Mouse (Mus musculus) lung, embryonic 16.5 days (tissue): ENCODE measurements around the gene Sart3. TPM values are rescaled to one million over a fixed set of nuclear protein-coding genes. Genes with fewer than 3 reads are reported as not detected.

Experiments used
- ATAC-seq: fragments of 200-750 bp; cut with Nextera tagmentation; 2 replicates; pipeline ENCODE4 v1.8.0; 2017; ENCODE audit warnings: low read depth, mild to moderate bottlenecking, moderate library complexity
- H3K27ac ChIP-seq: fragments of 300-500 bp; sonication (generic); 2 replicates; pipeline ENCODE4 v1.5.1; 2014; ENCODE audit warnings: mild to moderate bottlenecking, control low read depth, low read length
- H3K27me3 ChIP-seq: fragments of 300-500 bp; sonication (generic); 2 replicates; pipeline ENCODE4 v1.6.1; 2014; ENCODE audit warnings: low read depth, low read length, mixed read lengths; ENCODE audit not compliant: control insufficient read depth, insufficient read depth
- H3K36me3 ChIP-seq: fragments of 300-500 bp; sonication (generic); 2 replicates; pipeline ENCODE4 v1.6.1; 2014; ENCODE audit warnings: low read length; ENCODE audit not compliant: control insufficient read depth, insufficient read depth
- H3K4me1 ChIP-seq: fragments of 300-500 bp; sonication (generic); replicated peaks from 2 replicates; pipeline ENCODE4 v1.6.1; 2014; ENCODE audit warnings: low read length, mixed read lengths; ENCODE audit not compliant: control insufficient read depth, insufficient read depth
- H3K4me2 ChIP-seq: fragments of 300-500 bp; sonication (generic); 2 replicates; pipeline ENCODE4 v1.6.1; 2014; ENCODE audit warnings: low read depth, low read length, control low read depth
- H3K4me3 ChIP-seq: fragments of 300-500 bp; sonication (generic); 2 replicates; pipeline ENCODE4 v1.5.1; 2014; ENCODE audit warnings: mild to moderate bottlenecking, low read length, control low read depth
- H3K9ac ChIP-seq: fragments of 300-500 bp; sonication (generic); 2 replicates; pipeline ENCODE4 v1.6.1; 2014; ENCODE audit warnings: low read length, control low read depth
- H3K9me3 ChIP-seq: fragments of 300-500 bp; sonication (generic); 2 replicates; pipeline ENCODE4 v1.6.1; 2016; ENCODE audit warnings: low read length; ENCODE audit not compliant: control insufficient read depth
- WGBS: fragments of 180-500 bp; shearing (Covaris S2); extraction: QIAGEN DNeasy Blood & Tissue Kit; methylation state at CpG from one replicate; pipeline ENCODE4 v1.1.7; 2014; 5-methylcytosine and 5-hydroxymethylcytosine counted together
- polyA plus RNA-seq: library from polyadenylated mRNA; unstranded; fragments of >200 nt; fragmentation: Nextera tagmentation; extraction: Ambion mirVana; gene quantifications from 2 replicates; pipeline ENCODE4 v1.2.1, GENCODE M21; 2015

The Sart3 gene
- polyA plus RNA-seq, 1 experiment from 2014 or later, result 42.5 TPM

DNA sequence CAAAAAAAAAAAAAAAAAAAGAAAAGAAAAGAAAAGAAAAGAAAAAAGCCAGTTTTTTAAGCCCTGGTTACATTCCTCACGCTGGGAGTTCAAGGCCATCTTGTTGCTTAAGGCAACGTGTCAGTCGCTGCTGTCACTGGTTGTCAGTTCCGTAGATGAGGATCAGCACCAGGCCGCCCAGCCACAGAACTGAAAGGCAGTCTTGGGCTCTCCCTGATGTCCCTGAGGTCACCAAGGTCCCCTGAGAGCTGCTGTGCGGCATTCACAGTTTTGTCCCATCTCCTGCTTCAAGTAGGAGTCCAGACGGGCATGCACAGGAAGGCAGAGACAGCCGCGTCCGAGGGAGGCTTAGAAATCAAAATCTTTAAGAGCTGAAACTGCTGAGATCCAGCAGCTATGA lies 3.3 kb upstream of the Sart3 start:
- no peak overlapping the region for H3K9ac ChIP-seq
- H3K4me3 ChIP-seq, result no peak overlapping the region
- H3K27ac ChIP-seq, result no peak overlapping the region
- H3K9me3 ChIP-seq, result no peaks in the 10 kb centered on the region
- H3K27me3 ChIP-seq, result no peaks in the 10 kb centered on the region
- H3K4me2 ChIP-seq, result no peak overlapping the region
- no peak for ATAC-seq
- H3K4me1 ChIP-seq, result peaks cover 8% of the 10 kb centered on the region
- H3K36me3 ChIP-seq, result peaks cover 17% of the 10 kb centered on the region
- 90% methylated on average over 10 of the region's 10 CpGs for WGBS

GRCm38 (mm10) chr5:113773664-113774063 lies 1.4 kb upstream of the Sart3 start:
- H3K9me3 ChIP-seq, result no peaks in the 10 kb centered on the region
- peaks cover 17% of the 10 kb centered on the region for H3K36me3 ChIP-seq
- H3K9ac ChIP-seq, result peak overlapping the region; percentile 80

GRCm38 (mm10) chr5:113772905-113773519 lies 702 bp upstream of the Sart3 start:
- 0% methylated on average over 18 of the region's 38 CpGs for WGBS
- no peaks in the 10 kb centered on the region for H3K9me3 ChIP-seq
- ATAC-seq, result peak; percentile 21
- peak overlapping the region; percentile 97 for H3K4me3 ChIP-seq
- H3K4me2 ChIP-seq, result peak overlapping the region; percentile 78
- peak overlapping the region; percentile 80 for H3K9ac ChIP-seq
- H3K36me3 ChIP-seq, result peaks cover 21% of the 10 kb centered on the region
- H3K27ac ChIP-seq, result no peak overlapping the region
- H3K4me1 ChIP-seq, result peaks cover 21% of the 10 kb centered on the region
- no peaks in the 10 kb centered on the region for H3K27me3 ChIP-seq

More at GRCm38 (mm10) chr5:113773664-113774063, 1.4 kb upstream of the Sart3 start:
- peaks cover 21% of the 10 kb centered on the region for H3K4me1 ChIP-seq
- H3K4me3 ChIP-seq, result peak overlapping the region; percentile 97
- under 1% methylated on average over 7 of the region's 7 CpGs for WGBS
- no peak overlapping the region; the same call in 1 of the 2 replicates for H3K27ac ChIP-seq
- 0 out of 2 replicates have a peak, but pooled peaks have one; percentile 9 for ATAC-seq
- H3K4me2 ChIP-seq, result peak overlapping the region; percentile 78
- no peaks in the 10 kb centered on the region for H3K27me3 ChIP-seq

DNA sequence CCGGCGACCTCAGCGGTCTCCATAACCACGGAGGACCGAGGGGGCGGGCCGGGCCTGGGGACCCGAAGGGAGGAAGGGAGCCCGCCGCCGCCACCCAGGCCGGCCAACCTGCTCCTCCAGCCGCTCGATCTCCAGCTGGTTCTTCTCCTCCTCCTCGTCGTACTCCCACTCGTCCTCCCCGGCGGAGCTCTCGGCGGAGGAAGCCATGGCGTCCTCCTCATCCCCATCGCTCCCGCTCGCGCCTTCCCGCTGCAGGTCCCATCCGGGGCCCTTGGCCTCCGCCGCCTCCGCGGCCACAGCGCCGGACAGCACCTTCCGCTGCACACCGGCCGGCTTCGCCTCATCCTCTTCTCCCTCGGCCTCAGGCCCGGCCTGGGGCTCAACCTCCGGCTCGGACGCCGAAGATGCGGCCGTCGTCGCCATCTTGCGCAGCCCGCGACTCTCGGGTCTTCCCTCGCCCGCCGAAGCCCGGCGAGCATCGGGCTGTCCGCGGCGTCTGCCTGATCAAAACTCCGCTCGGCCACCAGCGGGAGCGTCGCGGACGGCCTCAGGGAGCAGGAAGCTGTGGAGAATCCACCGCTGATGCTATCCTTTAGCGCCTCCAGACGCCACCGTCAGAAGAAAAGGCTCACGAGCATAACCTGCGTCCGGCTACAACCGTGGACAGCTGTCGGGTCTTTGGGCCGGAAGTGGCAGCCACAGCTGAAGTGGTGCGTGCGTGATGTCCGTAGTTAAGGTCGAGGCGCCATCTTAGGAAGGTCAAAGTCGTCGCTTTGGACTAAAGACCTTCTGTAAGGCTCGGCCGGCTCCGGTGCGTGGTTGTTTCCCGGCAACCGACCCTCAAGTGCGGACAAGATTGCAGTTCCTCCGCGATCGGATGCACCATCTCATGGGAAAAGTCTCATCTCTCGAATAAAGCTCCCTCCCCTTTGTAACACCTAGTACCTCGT lies 822 bp downstream of the Sart3 start:
- Histone ChIP-seq H3K4me1 (peaks cover 21% of the 10 kb centered on the region), H3K27me3 (no peaks in the 10 kb centered on the region), H3K36me3 (peaks cover 19% of the 10 kb centered on the region), H3K4me2 (peak overlapping the region; percentile 78), H3K4me3 (peak overlapping the region; percentile 97), H3K27ac (peak overlapping the region; percentile 99), H3K9me3 (no peaks in the 10 kb centered on the region), H3K9ac (peak overlapping the region; percentile 98)
- WGBS, result under 1% methylated on average over 84 of the region's 97 CpGs
- peak; percentile 88 for ATAC-seq

DNA sequence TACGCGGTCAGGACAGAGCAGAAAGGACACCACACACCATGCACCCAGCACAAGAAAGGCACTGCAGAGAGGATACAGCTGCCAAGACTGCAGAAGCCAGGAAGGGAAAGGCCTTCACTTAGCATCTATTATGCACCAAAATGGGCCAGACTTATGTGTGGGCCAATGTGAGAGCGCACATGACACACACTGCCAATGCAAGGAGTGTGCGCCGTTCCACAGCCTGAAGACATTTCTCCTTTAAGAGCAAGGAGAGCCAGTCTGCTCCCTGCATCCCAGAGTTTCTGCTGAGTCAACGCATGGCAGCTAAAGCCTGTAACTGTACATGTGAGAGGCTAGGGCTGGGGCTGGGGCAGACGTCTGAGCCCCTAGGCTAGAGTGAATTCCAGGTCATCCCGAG lies 3.5 kb downstream of the Sart3 start:
- Histone ChIP-seq H3K4me2 (no peak overlapping the region), H3K9me3 (no peaks in the 10 kb centered on the region), H3K4me3 (no peak overlapping the region), H3K36me3 (peaks cover 12% of the 10 kb centered on the region), H3K9ac (no peak overlapping the region), H3K27ac (no peak overlapping the region), H3K4me1 (peaks cover 18% of the 10 kb centered on the region), H3K27me3 (no peaks in the 10 kb centered on the region)
- no peak for ATAC-seq
- WGBS, result 89% methylated on average over 8 of the region's 8 CpGs

DNA sequence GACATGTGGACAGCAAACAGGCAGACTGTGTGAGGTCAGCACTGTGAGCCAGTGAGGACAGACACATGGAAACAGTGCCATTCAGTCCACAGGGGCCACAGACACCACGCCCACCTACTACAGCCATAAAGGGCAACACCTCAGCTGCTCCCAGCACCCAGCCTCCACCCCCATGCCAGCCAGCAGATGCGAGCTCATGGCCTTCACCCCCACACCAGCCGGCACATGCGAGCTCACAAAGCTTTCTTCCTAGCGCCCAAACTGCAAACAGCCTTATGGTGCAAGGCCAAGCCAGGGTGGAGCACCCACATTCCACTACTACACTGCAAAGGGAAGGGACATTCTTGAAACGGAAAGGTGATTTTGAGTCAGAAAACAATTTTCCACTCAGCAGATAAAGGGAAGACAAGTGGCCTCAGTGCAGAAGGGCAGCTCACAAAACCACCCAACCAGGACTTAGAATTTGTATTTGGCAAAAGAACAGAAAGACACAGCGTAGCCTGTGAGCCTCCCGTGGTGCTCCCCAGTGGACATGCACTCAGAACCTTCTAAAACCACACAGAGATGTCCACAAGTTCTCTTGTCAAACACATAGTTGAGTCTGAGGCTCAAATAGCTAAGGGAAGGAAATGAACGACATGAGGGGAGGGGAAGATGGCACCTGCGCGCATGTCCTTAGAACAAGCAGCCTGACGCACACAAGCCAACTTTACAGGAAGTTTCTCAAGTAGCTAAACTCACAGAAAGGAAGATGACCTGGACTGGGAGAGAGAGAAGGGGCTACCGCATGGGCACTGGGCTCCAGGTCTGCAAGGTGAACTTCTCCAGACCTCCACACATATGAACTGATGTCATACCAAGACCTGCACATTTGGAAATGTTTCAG lies 6.4 kb downstream of the Sart3 start:
- WGBS, result 80% methylated on average over 13 of the region's 13 CpGs
- Histone ChIP-seq H3K9me3 (no peaks in the 10 kb centered on the region), H3K9ac (no peak overlapping the region), H3K4me2 (no peak overlapping the region), H3K4me3 (no peak overlapping the region), H3K36me3 (peaks cover 33% of the 10 kb centered on the region), H3K4me1 (peaks cover 14% of the 10 kb centered on the region), H3K27me3 (no peaks in the 10 kb centered on the region), H3K27ac (no peak overlapping the region)
- ATAC-seq, result no peak

GRCm38 (mm10) chr5:113764426-113764825 lies 7.9 kb downstream of the Sart3 start:
- H3K9me3 ChIP-seq, result no peaks in the 10 kb centered on the region
- no peak overlapping the region for H3K9ac ChIP-seq
- no peak overlapping the region for H3K4me2 ChIP-seq
- H3K27ac ChIP-seq, result no peak overlapping the region
- WGBS, result 89% methylated on average over 7 of the region's 7 CpGs
- no peak for ATAC-seq
- no peaks in the 10 kb centered on the region for H3K27me3 ChIP-seq
- H3K4me3 ChIP-seq, result no peak overlapping the region
- peaks cover 1% of the 10 kb centered on the region; the same call in 1 of the 2 replicates for H3K4me1 ChIP-seq
- H3K36me3 ChIP-seq, result peaks cover 47% of the 10 kb centered on the region

DNA sequence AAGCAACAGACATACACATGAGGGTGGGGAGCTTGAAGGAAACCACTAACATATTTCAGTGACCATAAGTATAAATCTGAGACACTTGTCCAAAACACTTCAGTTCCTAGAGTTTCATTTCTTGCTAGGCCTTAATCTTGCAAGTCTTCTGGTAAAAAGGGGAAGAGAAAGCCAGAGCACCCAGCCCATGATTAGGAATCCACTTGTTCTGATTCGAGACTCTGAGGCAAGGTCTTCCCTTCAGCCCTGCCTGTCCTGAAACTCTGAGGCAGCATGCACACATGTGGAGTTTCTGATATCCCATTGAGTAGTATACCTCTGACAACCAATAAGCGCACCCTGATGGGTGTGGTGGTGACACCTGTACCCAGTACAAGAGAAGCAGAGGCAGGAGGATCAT lies 10.7 kb downstream of the Sart3 start:
- no peaks in the 10 kb centered on the region for H3K9me3 ChIP-seq
- WGBS, result 94% methylated on average over 2 of the region's 2 CpGs

More for the DNA sequence above, 10.7 kb downstream of the Sart3 start:
- H3K27ac ChIP-seq, result no peak overlapping the region
- H3K4me2 ChIP-seq, result no peak overlapping the region
- no peaks in the 10 kb centered on the region; the same call in 1 of the 2 replicates for H3K4me1 ChIP-seq
- no peak overlapping the region for H3K4me3 ChIP-seq
- H3K27me3 ChIP-seq, result no peaks in the 10 kb centered on the region
- H3K9ac ChIP-seq, result no peak overlapping the region
- no peak for ATAC-seq
- peaks cover 53% of the 10 kb centered on the region for H3K36me3 ChIP-seq
